Mouse (Mus musculus) forebrain, embryonic 12.5 days (tissue): ENCODE measurements at regions not wholly inside any gene's neighbourhood (a gene's known extent, or its start where the extent isn't known, plus 50 kb on each side); places are given as distances from the start of the nearest gene placed in this dataset.

Experiments used
- ATAC-seq: fragments of 200-750 bp; cut with Nextera tagmentation; 2 replicates; pipeline ENCODE4 v1.8.0; 2017; ENCODE audit warnings: moderate TSS enrichment; ENCODE audit not compliant: low FRiP score
- H3K27ac ChIP-seq: fragments of 300-500 bp; sonication (generic); 2 replicates; pipeline ENCODE4 v1.5.1; 2016; ENCODE audit warnings: mild to moderate bottlenecking
- H3K27me3 ChIP-seq: fragments of 300-500 bp; sonication (generic); 2 replicates; pipeline ENCODE4 v1.6.1; 2016; ENCODE audit warnings: mild to moderate bottlenecking
- H3K36me3 ChIP-seq: fragments of 300-500 bp; sonication (generic); replicated peaks from 2 replicates; pipeline ENCODE4 v1.6.1; 2016; ENCODE audit warnings: mild to moderate bottlenecking
- H3K4me1 ChIP-seq: fragments of 300-500 bp; sonication (generic); 2 replicates; pipeline ENCODE4 v1.6.1; 2016
- H3K4me2 ChIP-seq: fragments of 300-500 bp; sonication (generic); 2 replicates; pipeline ENCODE4 v1.6.1; 2016; ENCODE audit warnings: mild to moderate bottlenecking, moderate library complexity
- H3K4me3 ChIP-seq: fragments of 300-500 bp; sonication (generic); replicated peaks from 2 replicates; pipeline ENCODE4 v1.5.1; 2016; ENCODE audit warnings: mild to moderate bottlenecking
- H3K9ac ChIP-seq: fragments of 300-500 bp; sonication (generic); 2 replicates; pipeline ENCODE4 v1.6.1; 2016; ENCODE audit warnings: mild to moderate bottlenecking
- H3K9me3 ChIP-seq: fragments of 300-500 bp; sonication (generic); 2 replicates; pipeline ENCODE4 v1.6.1; 2016
- WGBS: fragments of 180-500 bp; shearing (Covaris S2); methylation state at CpG from one replicate; pipeline ENCODE4 v1.1.7; 2016; 5-methylcytosine and 5-hydroxymethylcytosine counted together

DNA sequence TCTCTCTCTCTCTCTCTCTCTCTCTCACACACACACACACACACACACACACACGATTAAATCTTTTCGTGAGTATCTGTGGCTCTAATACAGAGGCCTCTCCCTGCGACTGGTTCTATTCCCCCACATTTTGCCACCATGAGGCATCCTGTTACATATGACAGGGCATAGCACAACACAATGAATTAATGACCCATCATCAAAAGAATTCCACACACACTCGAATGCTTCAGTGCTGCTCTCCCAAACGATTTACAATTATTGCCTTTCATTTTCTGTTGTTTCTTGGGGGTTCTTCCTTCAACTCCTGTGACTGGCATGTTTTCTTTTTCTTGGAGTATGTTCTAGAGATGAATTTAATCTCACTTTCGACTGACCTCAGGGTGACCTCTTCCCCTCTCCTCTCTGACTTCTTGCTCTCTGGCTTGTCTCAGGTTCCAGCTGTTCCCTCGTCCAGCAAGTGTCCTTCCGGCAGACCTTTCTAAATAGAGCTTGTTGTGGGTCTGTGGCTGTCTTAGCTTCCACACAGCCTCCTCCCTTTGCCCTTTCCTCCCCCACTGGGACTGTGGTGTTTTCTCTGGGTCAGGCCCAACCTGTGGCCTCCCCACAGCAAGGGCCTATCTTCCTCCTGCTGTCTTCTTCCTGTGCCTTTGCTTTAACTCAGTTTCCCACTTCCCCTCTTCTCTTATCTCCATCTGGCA lies 124.1 kb upstream of the Ccdc122 start:
- H3K4me2 ChIP-seq: no peak overlapping the region
- no peaks in the 10 kb centered on the region for H3K9me3 ChIP-seq
- no peak overlapping the region for H3K27ac ChIP-seq
- no peak overlapping the region for H3K4me3 ChIP-seq
- H3K4me1 ChIP-seq: no peaks in the 10 kb centered on the region
- no peak overlapping the region for H3K9ac ChIP-seq
- no peaks in the 10 kb centered on the region for H3K27me3 ChIP-seq
- ATAC-seq: no peak
- WGBS: 58% methylated on average over 8 of the region's 8 CpGs
- no peaks in the 10 kb centered on the region for H3K36me3 ChIP-seq

DNA sequence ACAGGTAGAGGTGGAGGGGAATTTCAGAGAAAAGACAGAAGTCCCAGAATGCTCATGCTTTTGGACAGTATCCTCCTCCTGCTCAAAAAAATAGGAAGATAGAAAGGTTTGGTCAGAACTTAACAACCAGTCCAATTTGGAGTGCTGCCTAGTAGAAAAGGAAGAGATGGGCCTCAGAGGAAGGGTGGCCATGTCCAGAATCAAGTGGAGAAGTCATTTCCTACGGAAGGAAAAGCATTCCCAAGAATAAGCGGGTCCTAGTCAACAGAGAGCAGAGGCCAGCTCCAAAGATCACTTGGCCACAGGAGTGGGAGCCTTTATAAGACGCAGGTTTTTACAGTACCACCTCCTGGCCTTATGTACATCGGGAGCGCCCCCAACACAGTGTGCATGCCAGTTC lies 125.3 kb upstream of the Ccdc122 start:
- Histone ChIP-seq H3K4me3 (no peak overlapping the region), H3K4me1 (no peaks in the 10 kb centered on the region), H3K9me3 (no peaks in the 10 kb centered on the region), H3K27ac (no peak overlapping the region), H3K9ac (no peak overlapping the region), H3K4me2 (no peak overlapping the region), H3K36me3 (no peaks in the 10 kb centered on the region), H3K27me3 (no peaks in the 10 kb centered on the region)
- 90% methylated on average over 5 of the region's 5 CpGs for WGBS
- no peak for ATAC-seq

DNA sequence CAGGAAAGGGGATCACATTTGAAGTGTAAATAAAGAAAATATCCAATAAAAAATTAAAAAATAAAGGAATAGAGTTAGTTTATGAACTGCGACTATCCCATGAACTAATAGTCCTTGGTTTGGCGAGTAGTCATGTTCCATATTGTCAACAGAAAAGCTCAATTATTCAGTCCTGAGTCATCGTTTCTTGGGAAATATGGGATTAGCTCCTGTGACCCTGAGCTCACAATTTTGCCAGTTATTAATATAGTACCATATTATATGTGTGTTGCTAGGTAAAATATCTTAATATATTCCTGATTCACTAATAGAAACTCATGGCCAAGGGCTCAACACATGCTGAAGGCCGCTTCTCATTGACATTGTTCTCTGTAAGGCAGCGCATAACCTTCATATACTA lies 126.4 kb upstream of the Ccdc122 start:
- no peak overlapping the region for H3K9ac ChIP-seq
- no peak for ATAC-seq
- 96% methylated on average over 5 of the region's 5 CpGs for WGBS

DNA sequence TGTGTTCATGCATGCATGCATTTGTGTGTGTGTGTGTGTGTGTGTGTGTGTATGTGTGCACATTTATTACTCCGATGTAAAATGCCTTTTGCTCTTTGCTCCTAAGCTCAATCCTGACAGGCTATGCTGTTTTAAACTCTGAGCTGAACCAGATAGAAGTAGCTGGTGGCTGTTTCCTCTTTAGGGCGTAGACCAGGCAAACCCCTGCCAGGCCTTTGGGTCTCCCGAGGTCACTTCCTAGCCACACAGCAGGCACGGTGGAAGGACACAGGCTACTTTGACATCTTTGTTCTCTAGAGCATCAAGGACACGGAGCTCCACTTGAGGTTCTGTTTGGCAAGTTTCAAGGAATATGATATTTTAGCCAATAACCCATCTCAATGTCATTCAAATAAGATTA lies 128.6 kb upstream of the Ccdc122 start:
- Histone ChIP-seq H3K4me1 (no peaks in the 10 kb centered on the region), H3K4me3 (no peak overlapping the region), H3K36me3 (no peaks in the 10 kb centered on the region), H3K27me3 (no peaks in the 10 kb centered on the region), H3K27ac (no peak overlapping the region), H3K4me2 (no peak overlapping the region), H3K9ac (no peak overlapping the region), H3K9me3 (no peaks in the 10 kb centered on the region)
- no peak for ATAC-seq
- WGBS: 82% methylated on average over 5 of the region's 5 CpGs

More for the DNA sequence above, 126.4 kb upstream of the Ccdc122 start:
- Histone ChIP-seq H3K4me1 (no peaks in the 10 kb centered on the region), H3K4me2 (no peak overlapping the region), H3K27ac (no peak overlapping the region), H3K27me3 (no peaks in the 10 kb centered on the region), H3K36me3 (no peaks in the 10 kb centered on the region), H3K4me3 (no peak overlapping the region), H3K9me3 (no peaks in the 10 kb centered on the region)

DNA sequence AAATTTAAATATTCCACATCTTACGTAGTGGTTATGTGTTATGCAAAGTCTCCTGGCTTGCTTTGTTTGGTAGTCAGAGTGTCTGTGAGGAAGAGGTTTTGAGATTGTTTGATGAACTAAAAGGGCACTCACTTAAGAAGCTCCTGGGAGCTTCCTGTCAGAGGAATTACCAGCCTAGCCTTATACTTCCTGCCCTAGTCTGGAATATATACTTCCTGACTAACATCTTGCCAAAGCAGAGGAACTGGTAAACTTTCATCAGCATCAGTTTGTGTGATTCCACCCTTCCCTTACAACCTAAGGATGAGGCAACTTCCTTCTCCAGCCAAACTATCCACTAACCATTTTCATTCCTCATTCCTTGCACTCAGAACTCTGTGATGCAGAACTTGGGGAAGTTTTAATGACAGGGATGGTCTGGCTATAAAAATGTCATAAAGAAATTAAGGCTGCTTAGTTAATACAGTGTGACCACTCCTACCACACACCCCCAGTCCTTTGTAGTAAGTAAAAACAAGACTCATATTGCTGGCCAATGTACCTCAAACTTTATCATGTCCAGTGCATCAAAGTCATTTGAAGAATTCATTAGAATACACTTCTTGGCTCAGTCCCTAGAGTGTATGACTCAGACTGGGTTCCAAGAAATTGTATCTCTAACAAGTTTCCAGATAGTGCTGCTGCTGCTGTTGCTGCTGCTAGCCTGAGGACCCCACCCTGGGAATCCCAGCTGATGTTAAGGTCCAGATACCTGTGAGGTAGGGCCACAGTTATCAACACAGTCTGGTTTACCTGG lies 133.4 kb upstream of the Ccdc122 start:
- Histone ChIP-seq H3K4me3 (no peak overlapping the region), H3K4me2 (no peak overlapping the region), H3K9ac (no peak overlapping the region), H3K27me3 (no peaks in the 10 kb centered on the region), H3K9me3 (no peaks in the 10 kb centered on the region), H3K36me3 (no peaks in the 10 kb centered on the region), H3K4me1 (0 out of 2 replicates have a peak, but pooled peaks cover 3% of the 10 kb centered on the region), H3K27ac (no peak overlapping the region)
- no peak for ATAC-seq
- 88% methylated on average over 1 of the region's 1 CpGs for WGBS

DNA sequence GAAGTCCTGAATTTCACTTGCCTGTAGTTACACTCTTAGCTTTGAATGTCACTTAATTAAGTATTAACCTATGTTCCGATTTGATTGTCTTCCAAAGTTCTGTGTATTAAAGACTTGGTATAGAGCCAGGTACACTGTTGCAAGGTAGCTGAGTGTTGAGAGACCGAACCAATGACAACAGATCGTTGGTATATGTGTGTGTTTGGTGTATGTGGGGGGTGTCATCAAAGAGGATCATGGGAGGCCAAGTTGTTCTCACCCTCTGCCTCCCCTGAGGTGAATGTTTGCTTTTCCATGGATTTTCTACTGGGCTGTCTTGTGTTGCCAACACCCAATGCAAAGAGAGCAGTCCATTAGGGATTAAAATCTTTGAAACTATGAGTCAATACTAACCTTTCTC lies 135.1 kb upstream of the Ccdc122 start:
- Histone ChIP-seq H3K36me3 (no peaks in the 10 kb centered on the region), H3K4me3 (no peak overlapping the region), H3K4me1 (0 out of 2 replicates have a peak, but pooled peaks cover 3% of the 10 kb centered on the region), H3K9ac (no peak overlapping the region), H3K27me3 (no peaks in the 10 kb centered on the region), H3K4me2 (no peak overlapping the region), H3K27ac (no peak overlapping the region), H3K9me3 (no peaks in the 10 kb centered on the region)
- WGBS: 92% methylated on average over 3 of the region's 3 CpGs
- ATAC-seq: no peak

DNA sequence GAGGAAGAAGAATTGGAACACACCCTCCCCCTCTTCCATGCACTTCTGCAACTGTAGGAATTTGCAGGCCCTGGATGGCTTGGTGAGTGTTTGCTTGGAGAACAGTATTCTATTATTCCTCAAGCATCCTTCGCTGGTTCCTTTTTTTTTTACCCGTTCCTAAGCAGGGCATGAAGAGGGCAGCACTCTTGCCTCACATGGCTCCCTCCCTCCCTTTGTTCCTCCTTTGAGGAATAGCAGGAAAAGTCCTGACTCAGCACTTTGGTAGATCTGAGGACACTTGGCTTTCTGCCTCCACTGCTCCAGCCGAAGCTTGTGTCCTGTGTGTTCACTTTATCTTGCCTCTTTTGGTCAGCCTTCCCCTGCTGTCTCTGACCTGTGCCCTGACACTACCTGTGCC lies 137.2 kb upstream of the Ccdc122 start:
- Histone ChIP-seq H3K36me3 (no peaks in the 10 kb centered on the region), H3K4me3 (no peak overlapping the region), H3K9ac (no peak overlapping the region), H3K4me2 (no peak overlapping the region), H3K4me1 (0 out of 2 replicates have a peak, but pooled peaks cover 3% of the 10 kb centered on the region), H3K27ac (no peak overlapping the region), H3K27me3 (no peaks in the 10 kb centered on the region), H3K9me3 (no peaks in the 10 kb centered on the region)
- 28% methylated on average over 3 of the region's 3 CpGs for WGBS
- no peak for ATAC-seq

DNA sequence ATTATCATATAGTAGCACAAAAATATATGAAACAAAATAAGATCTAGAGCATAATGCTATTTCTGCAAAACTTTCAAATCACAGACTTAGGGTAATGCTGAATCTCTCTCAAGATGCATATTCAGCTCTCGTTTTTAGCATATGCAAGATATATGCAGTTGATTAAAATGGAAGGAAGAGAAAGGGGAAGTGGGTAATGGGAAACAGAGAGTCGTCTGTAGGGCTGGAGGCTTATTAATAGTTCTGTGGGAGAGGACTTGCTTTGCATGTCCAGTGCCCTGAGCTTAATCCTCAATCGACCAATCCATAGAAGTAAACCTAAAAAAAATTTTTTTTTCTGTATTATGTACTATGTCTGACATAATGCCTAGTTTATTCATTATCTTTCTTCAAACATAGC lies 148.9 kb upstream of the Ccdc122 start:
- WGBS: 75% methylated on average over 3 of the region's 3 CpGs

DNA sequence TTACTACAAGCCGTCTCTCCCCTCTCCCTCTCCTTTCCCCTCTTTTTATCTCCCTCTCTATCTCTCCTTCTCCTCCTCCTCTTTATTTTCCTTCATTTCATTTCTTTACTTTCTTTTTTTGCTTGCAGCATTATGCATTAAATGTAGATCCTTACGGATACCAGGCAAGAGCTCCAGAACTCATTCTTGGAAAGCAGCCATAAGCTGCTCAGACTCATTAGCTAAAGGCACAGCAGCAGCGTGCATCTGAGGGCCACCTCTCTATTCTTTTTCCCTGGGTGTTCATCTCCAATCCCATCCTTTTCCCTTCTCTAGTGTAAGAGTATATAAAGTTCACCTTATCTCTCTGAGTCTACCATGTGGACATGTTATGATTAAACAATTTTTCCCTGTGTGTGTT lies 149.4 kb upstream of the Ccdc122 start:
- Histone ChIP-seq H3K36me3 (no peaks in the 10 kb centered on the region), H3K4me1 (peaks cover 22% of the 10 kb centered on the region), H3K9ac (no peak overlapping the region), H3K27me3 (no peaks in the 10 kb centered on the region), H3K27ac (no peak overlapping the region), H3K9me3 (no peaks in the 10 kb centered on the region), H3K4me3 (no peak overlapping the region), H3K4me2 (no peak overlapping the region)
- 58% methylated on average over 3 of the region's 3 CpGs for WGBS
- ATAC-seq: no peak

More for the DNA sequence above, 148.9 kb upstream of the Ccdc122 start:
- H3K4me2 ChIP-seq: no peak overlapping the region
- H3K36me3 ChIP-seq: no peaks in the 10 kb centered on the region
- H3K9me3 ChIP-seq: no peaks in the 10 kb centered on the region
- H3K27ac ChIP-seq: no peak overlapping the region
- no peaks in the 10 kb centered on the region for H3K27me3 ChIP-seq
- peaks cover 17% of the 10 kb centered on the region for H3K4me1 ChIP-seq
- no peak overlapping the region for H3K4me3 ChIP-seq
- no peak for ATAC-seq
- no peak overlapping the region for H3K9ac ChIP-seq

DNA sequence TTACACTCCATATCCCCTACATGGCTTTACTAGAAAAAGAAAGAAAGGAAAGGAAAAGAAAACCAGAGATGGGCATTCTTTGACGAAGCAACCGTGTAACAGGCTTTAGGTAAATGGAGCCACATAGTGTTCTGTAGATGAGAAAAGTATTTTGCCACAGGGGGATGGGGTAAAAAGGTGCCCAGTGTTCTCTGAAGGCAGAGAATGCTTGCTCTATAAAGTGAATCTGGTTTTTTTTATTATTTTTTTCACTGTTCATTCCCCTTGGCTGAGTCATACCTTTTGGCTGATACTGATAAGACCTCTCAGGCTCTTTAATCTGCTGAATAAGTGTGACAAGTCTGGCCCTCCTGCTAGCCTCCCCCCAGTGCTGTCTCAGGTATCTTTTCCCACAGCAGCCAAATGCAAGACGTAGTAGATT lies 153.3 kb upstream of the Ccdc122 start:
- Histone ChIP-seq H3K9me3 (no peaks in the 10 kb centered on the region), H3K4me1 (peaks cover 29% of the 10 kb centered on the region), H3K9ac (no peak overlapping the region), H3K4me2 (peak overlapping the region; percentile 27; the same call in 1 of the 2 replicates), H3K27ac (peak overlapping the region; percentile 77), H3K27me3 (no peaks in the 10 kb centered on the region), H3K36me3 (no peaks in the 10 kb centered on the region), H3K4me3 (no peak overlapping the region)
- 11% methylated on average over 3 of the region's 3 CpGs for WGBS
- ATAC-seq: peak; percentile 55; the same call in 1 of the 2 replicates

DNA sequence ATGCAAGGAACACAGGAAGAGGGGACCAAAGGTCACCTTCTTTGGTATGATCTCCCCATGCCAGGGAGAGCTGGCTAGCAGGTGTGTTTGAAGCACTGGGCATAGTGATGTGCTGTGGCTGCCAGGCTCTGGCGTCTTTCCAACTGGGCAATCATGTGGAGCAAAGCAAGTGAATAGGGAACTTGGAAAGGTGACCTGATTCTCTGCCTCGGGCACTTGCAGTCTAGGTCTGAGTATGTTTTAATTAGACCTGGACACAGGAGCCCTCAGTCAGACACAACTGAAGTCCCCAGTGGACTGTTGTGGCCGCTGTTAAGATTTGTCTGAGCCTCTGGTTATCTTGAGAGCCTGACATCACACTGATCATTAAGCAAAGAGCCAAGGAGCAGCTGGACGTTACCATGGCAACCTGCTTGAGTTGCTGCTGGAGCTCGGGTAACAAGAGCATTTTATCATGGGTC lies 153.8 kb upstream of the Ccdc122 start:
- H3K4me2 ChIP-seq: peak overlapping the region; percentile 27; the same call in 1 of the 2 replicates
- no peaks in the 10 kb centered on the region for H3K9me3 ChIP-seq
- peaks cover 29% of the 10 kb centered on the region for H3K4me1 ChIP-seq
- H3K36me3 ChIP-seq: no peaks in the 10 kb centered on the region
- peak overlapping the region; percentile 77 for H3K27ac ChIP-seq
- H3K4me3 ChIP-seq: no peak overlapping the region
- no peaks in the 10 kb centered on the region for H3K27me3 ChIP-seq
- WGBS: 3% methylated on average over 5 of the region's 5 CpGs
- no peak overlapping the region for H3K9ac ChIP-seq
- ATAC-seq: peak; percentile 91

DNA sequence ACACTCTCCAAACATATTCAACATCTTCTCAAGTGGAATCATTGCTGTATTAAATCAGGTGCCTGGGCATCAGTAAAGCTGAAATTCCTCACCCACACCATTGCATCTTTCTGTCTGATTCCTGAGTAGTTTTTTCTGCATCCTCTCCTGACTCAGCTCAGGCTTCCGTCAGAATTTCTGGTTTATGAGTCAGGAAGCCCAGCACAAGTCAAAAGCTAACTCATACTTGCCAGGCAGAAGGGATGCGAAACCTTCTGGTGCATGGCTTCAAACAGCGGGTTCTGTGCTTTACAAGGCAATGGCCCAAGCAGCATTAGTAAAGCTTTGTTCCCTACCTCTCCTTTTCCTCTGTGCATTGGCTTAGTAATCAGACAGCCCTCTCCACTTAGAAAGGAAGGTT lies 155.7 kb upstream of the Ccdc122 start:
- no peak overlapping the region for H3K9ac ChIP-seq
- H3K36me3 ChIP-seq: no peaks in the 10 kb centered on the region
- H3K9me3 ChIP-seq: no peaks in the 10 kb centered on the region
- H3K4me3 ChIP-seq: no peak overlapping the region
- no peak for ATAC-seq
- H3K4me2 ChIP-seq: no peak overlapping the region
- no peaks in the 10 kb centered on the region for H3K27me3 ChIP-seq
- H3K4me1 ChIP-seq: peaks cover 29% of the 10 kb centered on the region
- WGBS: 92% methylated on average over 3 of the region's 3 CpGs
- no peak overlapping the region for H3K27ac ChIP-seq
